Mouse (Mus musculus) small intestine, adult 2 months (tissue): ENCODE results near the gene Nrip2.

Experiments
- CTCF ChIP-seq: fragments of 200-500 bp; IDR thresholded peaks from 2 replicates; pipeline ENCODE4 v1.5.1; 2012; ENCODE audit warnings: low read depth, mild to moderate bottlenecking, control low read depth, inconsistent platforms, low read length, moderate library complexity, mixed read lengths; ENCODE audit not compliant: insufficient replicate concordance, insufficient read length; ENCODE audit errors: extremely low read depth
- POLR2A ChIP-seq: fragments of 200-500 bp; IDR thresholded peaks from 2 replicates; pipeline ENCODE4 v1.6.1; 2012; ENCODE audit warnings: low read depth, mild to moderate bottlenecking, control low read depth, inconsistent platforms, low read length, moderate library complexity

GRCm38 (mm10) chr6:128461606-128462005 is 62.5 kb downstream of the Nrip2 start:
- no peak for TF ChIP-seq CTCF
- TF ChIP-seq POLR2A, result no peak
